Mouse (Mus musculus) neural tube, embryonic 11.5 days (tissue): ENCODE measurements around the gene Prrx1. TPM values are rescaled to one million over a fixed set of nuclear protein-coding genes. Genes with fewer than 3 reads are reported as not detected.

Source experiments
- ATAC-seq: fragments of 200-750 bp; cut with Nextera tagmentation; 2 replicates; pipeline ENCODE4 v1.8.0; 2017; ENCODE audit warnings: moderate number of reproducible peaks, mild to moderate bottlenecking, moderate TSS enrichment, moderate library complexity; ENCODE audit not compliant: insufficient read depth, low FRiP score, low TSS enrichment
- DNase-seq: peaks from one replicate; pipeline ENCODE4 v3.0.0-alpha.2; 2015; ENCODE audit warnings: low spot score
- H3K27ac ChIP-seq: fragments of 300-500 bp; sonication (generic); 2 replicates; pipeline ENCODE4 v1.5.1; 2014; ENCODE audit warnings: low read depth, mild to moderate bottlenecking, low read length
- H3K27me3 ChIP-seq: fragments of 300-500 bp; sonication (generic); 2 replicates; pipeline ENCODE4 v1.6.1; 2014; ENCODE audit warnings: mild to moderate bottlenecking, low read length, mixed read lengths; ENCODE audit not compliant: control insufficient read depth, insufficient read depth
- H3K36me3 ChIP-seq: fragments of 300-500 bp; sonication (generic); 2 replicates; pipeline ENCODE4 v1.6.1; 2014; ENCODE audit warnings: mild to moderate bottlenecking, low read length, moderate library complexity, mixed read lengths; ENCODE audit not compliant: control insufficient read depth, insufficient read depth
- H3K4me1 ChIP-seq: fragments of 300-500 bp; sonication (generic); 2 replicates; pipeline ENCODE4 v1.6.1; 2014; ENCODE audit warnings: low read length, mixed read lengths; ENCODE audit not compliant: control insufficient read depth, insufficient read depth
- H3K4me2 ChIP-seq: fragments of 300-500 bp; sonication (generic); 2 replicates; pipeline ENCODE4 v1.6.1; 2014; ENCODE audit warnings: low read depth, mild to moderate bottlenecking, moderate library complexity
- H3K4me3 ChIP-seq: fragments of 300-500 bp; sonication (generic); 2 replicates; pipeline ENCODE4 v1.5.1; 2014; ENCODE audit warnings: low read depth, low read length
- H3K9ac ChIP-seq: fragments of 300-500 bp; sonication (generic); 2 replicates; pipeline ENCODE4 v1.6.1; 2014; ENCODE audit warnings: mild to moderate bottlenecking, low read length
- H3K9me3 ChIP-seq: fragments of 300-500 bp; sonication (generic); 2 replicates; pipeline ENCODE4 v1.6.1; 2016; ENCODE audit warnings: low read length; ENCODE audit not compliant: control insufficient read depth
- WGBS: fragments of 180-500 bp; shearing (Covaris S2); extraction: QIAGEN DNeasy Blood & Tissue Kit; methylation state at CpG from one replicate; pipeline ENCODE4 v1.1.7; 2014; 5-methylcytosine and 5-hydroxymethylcytosine counted together
- polyA plus RNA-seq: library from polyadenylated mRNA; unstranded; fragments of >200 nt; fragmentation: Nextera tagmentation; extraction: Ambion mirVana; gene quantifications from 2 replicates; pipeline ENCODE4 v1.2.1, GENCODE M21; 2014

The Prrx1 gene
- polyA plus RNA-seq, 1 experiment from 2014 or later: 30.7 TPM

GRCm38 (mm10) chr1:163257298-163257697 is 56.2 kb downstream of the Prrx1 start:
- no peak for ATAC-seq
- DNase-seq: no peak
- Histone ChIP-seq H3K4me2 (no peak overlapping the region), H3K4me1 (no peaks in the 10 kb centered on the region), H3K27me3 (no peaks in the 10 kb centered on the region), H3K4me3 (no peak overlapping the region), H3K9me3 (no peaks in the 10 kb centered on the region), H3K36me3 (no peaks in the 10 kb centered on the region), H3K27ac (no peak overlapping the region), H3K9ac (no peak overlapping the region)
- 75% methylated on average over 2 of the region's 2 CpGs for WGBS

GRCm38 (mm10) chr1:163255884-163256283 is 57.6 kb downstream of the Prrx1 start:
- Histone ChIP-seq H3K36me3 (no peaks in the 10 kb centered on the region), H3K9ac (no peak overlapping the region), H3K4me3 (no peak overlapping the region), H3K4me2 (no peak overlapping the region), H3K27ac (no peak overlapping the region), H3K27me3 (no peaks in the 10 kb centered on the region), H3K9me3 (no peaks in the 10 kb centered on the region), H3K4me1 (no peaks in the 10 kb centered on the region)
- 75% methylated on average over 2 of the region's 2 CpGs for WGBS
- no peak for DNase-seq
- no peak for ATAC-seq

- DNase-seq: no peak
- Histone ChIP-seq H3K27me3 (no peaks in the 10 kb centered on the region), H3K36me3 (no peaks in the 10 kb centered on the region), H3K9ac (no peak overlapping the region), H3K9me3 (no peaks in the 10 kb centered on the region), H3K4me3 (no peak overlapping the region), H3K4me1 (no peaks in the 10 kb centered on the region), H3K27ac (no peak overlapping the region), H3K4me2 (no peak overlapping the region)
- 83% methylated on average over 4 of the region's 4 CpGs for WGBS
- no peak for ATAC-seq
Observed at GRCm38 (mm10) chr1:163252796-163253195, 60.7 kb downstream of the Prrx1 start.

GRCm38 (mm10) chr1:163252331-163252730 is 61.2 kb downstream of the Prrx1 start:
- Histone ChIP-seq H3K9ac (no peak overlapping the region), H3K4me1 (no peaks in the 10 kb centered on the region), H3K4me3 (no peak overlapping the region), H3K9me3 (no peaks in the 10 kb centered on the region), H3K27ac (no peak overlapping the region), H3K36me3 (no peaks in the 10 kb centered on the region), H3K27me3 (no peaks in the 10 kb centered on the region), H3K4me2 (no peak overlapping the region)
- WGBS: 78% methylated on average over 5 of the region's 5 CpGs
- ATAC-seq (no peak), DNase-seq (no peak)

GRCm38 (mm10) chr1:163251766-163252165 is 61.7 kb downstream of the Prrx1 start:
- H3K4me1 ChIP-seq: no peaks in the 10 kb centered on the region
- DNase-seq (no peak), ATAC-seq (no peak)
- no peak overlapping the region for H3K9ac ChIP-seq
- no peak overlapping the region for H3K27ac ChIP-seq
- H3K27me3 ChIP-seq: no peaks in the 10 kb centered on the region
- H3K36me3 ChIP-seq: no peaks in the 10 kb centered on the region
- H3K4me3 ChIP-seq: no peak overlapping the region
- no peaks in the 10 kb centered on the region for H3K9me3 ChIP-seq
- 79% methylated on average over 1 of the region's 1 CpGs for WGBS
- no peak overlapping the region for H3K4me2 ChIP-seq

- Histone ChIP-seq H3K4me3 (no peak overlapping the region), H3K27ac (no peak overlapping the region), H3K36me3 (no peaks in the 10 kb centered on the region), H3K4me2 (no peak overlapping the region), H3K4me1 (no peaks in the 10 kb centered on the region), H3K9me3 (no peaks in the 10 kb centered on the region), H3K27me3 (no peaks in the 10 kb centered on the region), H3K9ac (no peak overlapping the region)
- DNase-seq (no peak), ATAC-seq (no peak)
- 56% methylated on average over 4 of the region's 4 CpGs for WGBS
Observed at GRCm38 (mm10) chr1:163238950-163239349, 74.6 kb downstream of the Prrx1 start.

GRCm38 (mm10) chr1:163231230-163231629 is 82.3 kb downstream of the Prrx1 start:
- no peaks in the 10 kb centered on the region for H3K9me3 ChIP-seq
- no peak overlapping the region for H3K27ac ChIP-seq
- H3K9ac ChIP-seq: no peak overlapping the region
- ATAC-seq (no peak), DNase-seq (no peak)
- no peak overlapping the region for H3K4me3 ChIP-seq
- no peaks in the 10 kb centered on the region for H3K36me3 ChIP-seq
- no peaks in the 10 kb centered on the region for H3K4me1 ChIP-seq
- no peaks in the 10 kb centered on the region for H3K27me3 ChIP-seq
- WGBS: 71% methylated on average over 3 of the region's 3 CpGs
- H3K4me2 ChIP-seq: no peak overlapping the region

GRCm38 (mm10) chr1:163226271-163226670 is 87.2 kb downstream of the Prrx1 start:
- ATAC-seq: no peak
- no peak for DNase-seq
- no peak overlapping the region for H3K27ac ChIP-seq
- H3K9ac ChIP-seq: no peak overlapping the region
- no peak overlapping the region for H3K4me2 ChIP-seq
- H3K27me3 ChIP-seq: no peaks in the 10 kb centered on the region
- WGBS: 92% methylated on average over 4 of the region's 4 CpGs
- H3K4me1 ChIP-seq: no peaks in the 10 kb centered on the region
- H3K36me3 ChIP-seq: no peaks in the 10 kb centered on the region
- no peak overlapping the region for H3K4me3 ChIP-seq
- H3K9me3 ChIP-seq: no peaks in the 10 kb centered on the region

GRCm38 (mm10) chr1:163221767-163222166 is 91.7 kb downstream of the Prrx1 start:
- Histone ChIP-seq H3K9me3 (no peaks in the 10 kb centered on the region), H3K4me1 (no peaks in the 10 kb centered on the region), H3K36me3 (no peaks in the 10 kb centered on the region), H3K4me2 (no peak overlapping the region), H3K4me3 (no peak overlapping the region), H3K27ac (no peak overlapping the region), H3K9ac (no peak overlapping the region), H3K27me3 (no peaks in the 10 kb centered on the region)
- DNase-seq (no peak), ATAC-seq (no peak)
- 68% methylated on average over 1 of the region's 1 CpGs for WGBS
